Mouse (Mus musculus) hindlimb bud, embryonic 11.5 days (tissue): ENCODE measurements around the gene Rgs9.

Source experiments
- DNase-seq: peaks from one replicate; pipeline ENCODE4 v3.0.0-alpha.2; 2012; ENCODE audit warnings: low read depth, low spot score; ENCODE audit errors: extremely low spot score

The Rgs9 gene

DNA sequence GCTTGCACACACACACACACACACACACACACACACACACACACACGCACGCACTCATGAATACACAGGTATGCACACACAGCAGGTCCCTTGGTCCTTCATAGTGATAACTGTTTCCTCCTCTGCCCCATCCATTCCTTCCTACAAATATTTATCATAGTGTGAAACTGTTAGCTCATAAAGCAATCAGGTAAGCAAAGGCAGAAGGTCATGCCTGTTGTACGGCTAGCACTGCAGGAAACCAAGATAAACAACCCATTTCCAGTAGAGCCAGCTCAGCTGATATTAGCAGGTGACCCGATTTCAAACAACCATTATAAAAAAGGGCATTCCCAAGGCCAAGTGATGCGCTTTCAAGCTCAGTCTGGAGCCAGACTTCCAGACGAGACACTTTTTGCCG, 116.8 kb downstream of the Rgs9 start:
- DNase-seq: no peak

DNA sequence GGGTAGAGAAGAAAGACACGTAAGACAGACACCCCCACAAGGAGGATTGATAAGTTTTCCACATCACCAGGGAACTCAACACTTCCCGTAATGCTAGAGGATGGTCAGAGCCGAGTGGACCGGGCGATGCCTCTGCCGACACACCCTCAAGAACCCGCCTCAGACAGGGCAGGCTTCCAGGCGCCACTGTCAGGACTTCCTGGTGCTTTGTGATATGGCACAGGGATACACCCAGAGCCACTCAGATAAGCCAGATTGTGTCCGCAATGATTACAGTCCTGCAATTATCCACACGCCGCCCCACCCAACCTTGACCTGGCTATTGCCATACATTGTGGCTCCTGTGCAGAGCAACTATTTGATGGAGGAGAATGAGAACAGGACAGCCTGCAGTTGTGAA, 117.6 kb downstream of the Rgs9 start:
- no peak for DNase-seq

DNA sequence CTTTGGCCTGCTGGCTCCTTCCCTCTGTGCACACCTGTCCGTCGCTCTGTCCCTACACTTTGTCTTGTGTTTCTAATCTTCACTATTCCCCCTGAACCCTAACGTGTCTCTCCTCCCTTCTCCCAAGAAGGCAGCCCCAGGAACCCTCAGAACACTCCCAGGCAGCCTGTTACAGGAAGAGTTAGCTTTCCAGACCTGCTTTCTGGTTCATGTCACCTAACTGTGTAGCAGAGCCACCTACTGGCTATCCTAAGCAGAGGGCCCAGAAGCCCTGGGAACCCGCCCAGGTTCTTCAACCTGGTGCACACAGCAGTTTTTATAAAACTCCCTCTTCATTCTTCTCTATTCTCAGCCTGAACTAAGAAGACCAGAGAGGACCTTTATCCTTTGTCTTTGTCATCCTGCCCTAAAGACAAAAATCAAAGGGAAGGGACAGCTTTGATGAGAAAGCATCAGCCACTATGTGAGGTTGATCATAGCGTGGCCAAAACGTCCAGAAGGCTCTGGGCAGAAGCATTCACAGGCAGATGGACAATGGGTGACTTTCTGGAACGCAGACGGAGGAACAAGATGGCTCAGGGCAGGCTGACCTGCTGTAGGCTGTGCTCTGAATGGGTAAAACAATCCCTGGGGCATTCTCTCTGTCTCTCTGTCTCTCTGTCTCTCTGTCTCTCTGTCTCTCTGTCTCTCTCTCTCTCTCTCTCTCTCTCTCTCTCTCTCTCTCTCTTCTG, 119.0 kb downstream of the Rgs9 start:
- no peak for DNase-seq

DNA sequence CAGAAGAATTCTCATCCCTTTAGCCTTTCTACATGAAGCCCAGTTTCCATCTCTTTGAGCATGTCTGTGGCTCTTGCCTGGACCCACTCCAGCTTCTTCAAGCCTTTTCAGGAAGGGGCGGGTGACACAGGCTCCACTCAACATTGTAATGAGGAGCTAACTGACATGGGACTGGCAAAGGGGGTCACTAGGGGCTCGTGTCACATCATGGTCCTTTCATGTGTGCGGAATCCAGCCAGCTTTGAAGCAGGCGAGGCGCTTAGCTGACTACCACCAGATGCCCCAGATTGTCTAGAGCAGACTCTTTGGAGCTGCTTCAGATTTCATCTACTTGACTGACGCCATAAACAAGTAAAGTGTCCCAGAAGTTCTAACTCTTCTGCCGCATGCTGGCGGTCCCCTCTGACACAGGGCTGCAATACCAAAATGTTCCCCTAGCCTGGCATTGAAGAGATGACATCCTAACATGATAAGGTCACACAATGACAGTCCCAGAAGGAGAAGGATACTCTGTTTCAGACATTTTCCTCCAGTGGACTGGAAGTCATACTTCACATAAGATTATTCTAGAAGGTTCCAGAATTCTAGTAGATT, 122.5 kb downstream of the Rgs9 start:
- DNase-seq: no peak
